Mouse (Mus musculus): ENCODE measurements around the gene Ttc28.

The Ttc28 gene

DNA sequence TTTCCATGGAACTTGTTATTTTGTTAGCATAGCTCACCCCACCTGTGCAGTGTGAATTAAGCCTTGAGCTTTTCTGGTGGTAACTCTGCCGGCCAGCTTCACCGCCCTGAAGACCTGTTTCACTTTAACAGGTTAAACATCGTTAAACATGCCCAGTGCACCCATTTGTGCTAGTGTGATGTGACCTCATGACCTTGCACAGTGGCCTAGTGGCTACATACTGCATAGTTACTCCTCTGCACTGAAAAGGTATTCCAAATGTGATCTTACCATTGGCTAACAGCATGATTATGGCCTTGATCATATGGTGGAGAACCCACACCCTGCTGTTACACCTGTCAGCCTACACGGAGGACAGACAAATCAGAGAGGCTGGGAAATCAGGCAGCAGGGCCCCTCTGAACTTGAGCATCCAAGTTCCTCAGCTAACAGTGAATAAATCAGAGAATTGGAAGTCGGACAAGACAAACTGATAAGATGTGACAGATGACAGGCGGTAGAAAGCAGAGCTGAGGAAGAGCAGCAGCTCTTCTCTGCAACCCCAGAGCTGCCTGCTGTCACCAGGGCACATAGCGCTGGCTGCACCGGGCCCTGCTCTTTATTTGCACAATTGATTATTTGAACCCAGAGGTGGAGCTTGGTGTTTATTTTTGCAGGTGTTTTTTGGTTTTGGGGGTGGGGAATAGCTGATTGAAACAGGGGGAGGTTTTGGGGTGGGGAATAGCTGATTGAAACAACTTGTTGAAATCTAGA, 456.5 kb downstream of the Ttc28 start:
- no peak for DNase-seq (ENCODE audit: low read depth, low spot score)
